Mouse (Mus musculus): ENCODE measurements around the gene Tango2.

Tango2 gene

GRCm38 (mm10) chr16:18383045-18383726, 35.3 kb upstream of the Tango2 start:
- no peak for DNase-seq (ENCODE audit: low spot score in 2 of 2)

- no peak for DNase-seq (ENCODE audit: low spot score in 2 of 2)
Observed at GRCm38 (mm10) chr16:18381621-18382258, 33.8 kb upstream of the Tango2 start.

GRCm38 (mm10) chr16:18380495-18381063, 32.7 kb upstream of the Tango2 start:
- DNase-seq (ENCODE audit: low spot score in 2 of 2): no peak

- DNase-seq (ENCODE audit: low spot score in 2 of 2): no peak
Observed at GRCm38 (mm10) chr16:18379338-18380001, 31.6 kb upstream of the Tango2 start.

- no peak for DNase-seq (ENCODE audit: low spot score in 2 of 2)
Observed at GRCm38 (mm10) chr16:18378489-18378888, 30.6 kb upstream of the Tango2 start.

- DNase-seq (ENCODE audit: low spot score in 2 of 2): no peak
Observed at GRCm38 (mm10) chr16:18377203-18377602, 29.3 kb upstream of the Tango2 start.

- no peak for DNase-seq (ENCODE audit: low spot score in 2 of 2)
Observed at GRCm38 (mm10) chr16:18376297-18376954, 28.5 kb upstream of the Tango2 start.

GRCm38 (mm10) chr16:18373632-18374031, 25.7 kb upstream of the Tango2 start:
- DNase-seq (ENCODE audit: low spot score in 2 of 2): no peak

GRCm38 (mm10) chr16:18370197-18370596, 22.3 kb upstream of the Tango2 start:
- no peak for DNase-seq (ENCODE audit: low spot score in 2 of 2)

- DNase-seq (ENCODE audit: low spot score in 2 of 2): no peak
Observed at GRCm38 (mm10) chr16:18366849-18367248, 18.9 kb upstream of the Tango2 start.

- DNase-seq (ENCODE audit: low spot score in 2 of 2): no peak
Observed at GRCm38 (mm10) chr16:18362948-18363347, 15.0 kb upstream of the Tango2 start.

GRCm38 (mm10) chr16:18360151-18360805, 12.4 kb upstream of the Tango2 start:
- DNase-seq (ENCODE audit: low spot score in 2 of 2): no peak

GRCm38 (mm10) chr16:18357977-18358376, 10.1 kb upstream of the Tango2 start:
- no peak for DNase-seq (ENCODE audit: low spot score in 2 of 2)

GRCm38 (mm10) chr16:18356961-18357360, 9.1 kb upstream of the Tango2 start:
- DNase-seq (ENCODE audit: low spot score in 2 of 2): no peak

- no peak for DNase-seq (ENCODE audit: low spot score in 2 of 2)
Observed at GRCm38 (mm10) chr16:18353106-18353505, 5.2 kb upstream of the Tango2 start.

GRCm38 (mm10) chr16:18351313-18352055, 3.6 kb upstream of the Tango2 start:
- peak in 1 of 2 experiments; percentile 8 for DNase-seq (ENCODE audit: low spot score in 2 of 2)

- no peak for DNase-seq (ENCODE audit: low spot score in 2 of 2)
Observed at GRCm38 (mm10) chr16:18349761-18350325, 1.9 kb upstream of the Tango2 start.

- no peak for DNase-seq (ENCODE audit: low spot score in 2 of 2)
Observed at GRCm38 (mm10) chr16:18348601-18349175, 785 bp upstream of the Tango2 start.

GRCm38 (mm10) chr16:18345243-18345642, 2.7 kb downstream of the Tango2 start:
- DNase-seq (ENCODE audit: low spot score in 2 of 2): peak; percentile 57 to 76

GRCm38 (mm10) chr16:18343778-18344177, 4.1 kb downstream of the Tango2 start:
- peak; percentile 90 to 94 for DNase-seq (ENCODE audit: low spot score in 2 of 2)
